Mouse (Mus musculus): ENCODE measurements around the gene Slc12a8. TPM values are rescaled to one million over a fixed set of nuclear protein-coding genes. Genes with fewer than 3 reads are reported as not detected.
A peak's percentile ranks its signal among the peaks of the same experiment; 100 is the strongest.
"Not testable (repeated sequence)": the region's sequence is repeated elsewhere in the genome, so short reads cannot be mapped to it uniquely, and the experiment has no call there.

Gene Slc12a8
- total and polyA plus RNA-seq, 3 experiments = 12.2 to 17.4 (median 16.5) TPM

DNA sequence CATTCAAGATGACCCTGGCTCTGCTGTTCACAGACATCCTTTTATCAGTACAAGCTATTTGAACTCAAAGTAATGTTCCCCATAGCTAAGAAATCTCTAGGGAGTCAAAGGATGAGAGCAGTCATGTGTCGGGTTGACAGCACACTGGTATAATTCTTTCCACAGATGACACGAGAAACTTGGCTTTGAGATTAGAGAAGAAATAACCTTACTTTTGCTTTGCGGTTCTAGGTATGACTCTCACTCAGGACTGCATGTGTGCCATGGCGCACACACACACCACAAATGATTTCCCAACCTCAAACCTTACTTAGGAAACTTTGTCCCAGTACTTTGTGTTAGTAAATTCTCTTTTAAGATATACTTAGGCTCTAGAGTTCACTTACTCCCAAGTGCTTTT, 22.8 kb upstream of the Slc12a8 start:
- no peak overlapping the region for H3K9ac ChIP-seq (ENCODE audit: insufficient read depth, low read depth)
- 0 out of 2 replicates have a peak, but pooled peaks cover 3% of the 10 kb centered on the region for H3K79me2 ChIP-seq (replicated peaks; ENCODE audit: control insufficient read depth, extremely low read depth, insufficient read depth, poor library complexity, severe bottlenecking)
- in situ Hi-C loops (cut with MboI; ENCODE audit: low pct_ligation_motif_present, low pct_unique_long_range_greater_than_20kb, low sequenced_read_pairs) = no loop called here
- H3K9me3 ChIP-seq (replicated peaks; ENCODE audit: low read length) = peaks cover 1% of the 10 kb centered on the region
- H3K27ac ChIP-seq (ENCODE audit: insufficient read depth, low read depth) = no peak overlapping the region
- H3K27me3 ChIP-seq (replicated peaks) = no peaks in the 10 kb centered on the region
- peak; percentile 35 for DNase-seq (ENCODE audit: extremely low read depth)
- H3K4me2 ChIP-seq (ENCODE audit: insufficient read depth, low read depth, poor library complexity, severe bottlenecking) = no peak overlapping the region
- peaks cover 39 to 68% of the 10 kb centered on the region in 2 experiments for H3K36me3 ChIP-seq (replicated peaks in 1 of 2; ENCODE audit: control insufficient read depth in 1 of 2, insufficient read depth in 1 of 2, low read length in 1 of 2)
- H3K4me1 ChIP-seq (ENCODE audit: control insufficient read depth in 1 of 2, insufficient read depth in 2 of 2) = peaks cover 0 to 11% of the 10 kb centered on the region in 2 experiments; a peak in 1 of 4 replicates
- H3K4me3 ChIP-seq (replicated peaks in 1 of 3; ENCODE audit: low read depth in 2 of 3, low read length in 2 of 3, poor library complexity in 1 of 3) = no peak overlapping the region
- no peak for TF ChIP-seq MAX (IDR thresholded peaks at IDR 0.05; ENCODE audit: low read length)
- peak; percentile 70 for TF ChIP-seq ETS1 (conservative IDR thresholded peaks at IDR 0.05; ENCODE audit: low read depth, low read length)
- TF ChIP-seq IRF4 (IDR thresholded peaks at IDR 0.05; ENCODE audit: low read depth, low read length) = peak; percentile 44; the same call in 1 of the 2 replicates
- 0 out of 2 replicates have a peak, but pooled peaks have one; percentile 41 for TF ChIP-seq JUND (conservative IDR thresholded peaks at IDR 0.05; ENCODE audit: low read depth, low read length)
- peak; percentile 82 for TF ChIP-seq BHLHE40 (IDR thresholded peaks at IDR 0.05; ENCODE audit: low read depth, low read length)
- no peak for TF ChIP-seq USF2 (conservative IDR thresholded peaks at IDR 0.05; ENCODE audit: low read depth, low read length)
- no peak for TF ChIP-seq TCF12 (IDR thresholded peaks at IDR 0.05; ENCODE audit: low read depth, low read length)
- peak; percentile 63 for TF ChIP-seq EP300 (IDR thresholded peaks at IDR 0.05; ENCODE audit: low read length)
- peak; percentile 21; the same call in 1 of the 2 replicates for TF ChIP-seq JUN (IDR thresholded peaks at IDR 0.05; ENCODE audit: insufficient read depth, low read depth, low read length)
- TF ChIP-seq NELFE (IDR thresholded peaks at IDR 0.05; ENCODE audit: low read depth, low read length) = no peak
- dilution Hi-C loops (cut with MboI; ENCODE audit: extremely low pct_ligation_motif_present, extremely low pct_unique_long_range_greater_than_20kb, low sequenced_read_pairs) = no loop called here

GRCm38 (mm10) chr16:33508082-33508481, 9.0 kb upstream of the Slc12a8 start:
- DNase-seq (ENCODE audit: extremely low read depth) = no peak
- dilution Hi-C loops (cut with MboI; ENCODE audit: extremely low pct_ligation_motif_present, extremely low pct_unique_long_range_greater_than_20kb, low sequenced_read_pairs) (no loop called here), in situ Hi-C loops (cut with MboI; ENCODE audit: low pct_ligation_motif_present, low pct_unique_long_range_greater_than_20kb, low sequenced_read_pairs) (no loop called here)
- H3K4me3 ChIP-seq (replicated peaks in 1 of 3; ENCODE audit: low read depth in 2 of 3, low read length in 2 of 3, poor library complexity in 1 of 3) = no peak overlapping the region
- no peaks in the 10 kb centered on the region for H3K9me3 ChIP-seq (replicated peaks; ENCODE audit: low read length)
- no peak overlapping the region for H3K27ac ChIP-seq (ENCODE audit: insufficient read depth, low read depth)
- H3K9ac ChIP-seq (ENCODE audit: insufficient read depth, low read depth) = no peak overlapping the region
- TF ChIP-seq BHLHE40 (IDR thresholded peaks at IDR 0.05; ENCODE audit: low read depth, low read length) (peak; percentile 74), E2F4 (IDR thresholded peaks at IDR 0.05; ENCODE audit: insufficient replicate concordance, low read depth, low read length) (no peak), RCOR1 (conservative IDR thresholded peaks at IDR 0.05; ENCODE audit: low read depth, low read length) (no peak), RAD21 (IDR thresholded peaks at IDR 0.05; ENCODE audit: low read depth, low read length) (no peak), MEF2A (IDR thresholded peaks at IDR 0.05; ENCODE audit: borderline replicate concordance, low read depth, low read length) (no peak), IRF4 (IDR thresholded peaks at IDR 0.05; ENCODE audit: low read depth, low read length) (0 out of 2 replicates have a peak, but pooled peaks have one; percentile 34), TCF12 (IDR thresholded peaks at IDR 0.05; ENCODE audit: low read depth, low read length) (no peak), MYC (IDR thresholded peaks at IDR 0.05; ENCODE audit: low read depth, low read length) (no peak), CHD1 (IDR thresholded peaks at IDR 0.05; ENCODE audit: low read depth, low read length) (no peak), ETS1 (conservative IDR thresholded peaks at IDR 0.05; ENCODE audit: low read depth, low read length) (no peak)
- peaks cover 5 to 24% of the 10 kb centered on the region in 2 experiments for H3K36me3 ChIP-seq (replicated peaks in 1 of 2; ENCODE audit: control insufficient read depth in 1 of 2, insufficient read depth in 1 of 2, low read length in 1 of 2)
- H3K4me1 ChIP-seq (ENCODE audit: control insufficient read depth in 1 of 2, insufficient read depth in 2 of 2) = peaks cover 4 to 8% of the 10 kb centered on the region in 2 experiments
- no peaks in the 10 kb centered on the region for H3K79me2 ChIP-seq (replicated peaks; ENCODE audit: control insufficient read depth, extremely low read depth, insufficient read depth, poor library complexity, severe bottlenecking)
- H3K4me2 ChIP-seq (ENCODE audit: insufficient read depth, low read depth, poor library complexity, severe bottlenecking) = no peak overlapping the region
- H3K27me3 ChIP-seq (replicated peaks) = no peaks in the 10 kb centered on the region

GRCm38 (mm10) chr16:33509231-33509630, 7.9 kb upstream of the Slc12a8 start:
- dilution Hi-C loops (cut with MboI; ENCODE audit: extremely low pct_ligation_motif_present, extremely low pct_unique_long_range_greater_than_20kb, low sequenced_read_pairs); H3K79me2 ChIP-seq (replicated peaks; ENCODE audit: control insufficient read depth, extremely low read depth, insufficient read depth, poor library complexity, severe bottlenecking); H3K4me3 ChIP-seq (replicated peaks in 1 of 3; ENCODE audit: low read depth in 2 of 3, low read length in 2 of 3, poor library complexity in 1 of 3); H3K4me1 ChIP-seq (ENCODE audit: control insufficient read depth in 1 of 2, insufficient read depth in 2 of 2); H3K27ac ChIP-seq (ENCODE audit: insufficient read depth, low read depth); H3K9ac ChIP-seq (ENCODE audit: insufficient read depth, low read depth); H3K9me3 ChIP-seq (replicated peaks; ENCODE audit: low read length); H3K4me2 ChIP-seq (ENCODE audit: insufficient read depth, low read depth, poor library complexity, severe bottlenecking); H3K27me3 ChIP-seq (replicated peaks); in situ Hi-C loops (cut with MboI; ENCODE audit: low pct_ligation_motif_present, low pct_unique_long_range_greater_than_20kb, low sequenced_read_pairs); DNase-seq (ENCODE audit: extremely low read depth): not testable (repeated sequence)
- peaks cover 5 to 13% of the 10 kb centered on the region in 2 experiments for H3K36me3 ChIP-seq (replicated peaks in 1 of 2; ENCODE audit: control insufficient read depth in 1 of 2, insufficient read depth in 1 of 2, low read length in 1 of 2)

GRCm38 (mm10) chr16:33510856-33511255, 6.3 kb upstream of the Slc12a8 start:
- H3K4me1 ChIP-seq (ENCODE audit: control insufficient read depth in 1 of 2, insufficient read depth in 2 of 2); H3K79me2 ChIP-seq (replicated peaks; ENCODE audit: control insufficient read depth, extremely low read depth, insufficient read depth, poor library complexity, severe bottlenecking); in situ Hi-C loops (cut with MboI; ENCODE audit: low pct_ligation_motif_present, low pct_unique_long_range_greater_than_20kb, low sequenced_read_pairs); DNase-seq (ENCODE audit: extremely low read depth); H3K27ac ChIP-seq (ENCODE audit: insufficient read depth, low read depth); H3K9me3 ChIP-seq (replicated peaks; ENCODE audit: low read length); H3K4me3 ChIP-seq (replicated peaks in 1 of 3; ENCODE audit: low read depth in 2 of 3, low read length in 2 of 3, poor library complexity in 1 of 3); H3K27me3 ChIP-seq (replicated peaks); H3K36me3 ChIP-seq (replicated peaks in 1 of 2; ENCODE audit: control insufficient read depth in 1 of 2, insufficient read depth in 1 of 2, low read length in 1 of 2); dilution Hi-C loops (cut with MboI; ENCODE audit: extremely low pct_ligation_motif_present, extremely low pct_unique_long_range_greater_than_20kb, low sequenced_read_pairs); H3K4me2 ChIP-seq (ENCODE audit: insufficient read depth, low read depth, poor library complexity, severe bottlenecking); H3K9ac ChIP-seq (ENCODE audit: insufficient read depth, low read depth): not testable (repeated sequence)
